Mouse (Mus musculus) heart, embryonic 14.5 days (tissue): ENCODE measurements at regions not wholly inside any gene's neighbourhood (a gene's known extent, or its start where the extent isn't known, plus 50 kb on each side); places are given as distances from the start of the nearest gene placed in this dataset.

Experiments
- ATAC-seq: fragments of 200-750 bp; cut with Nextera tagmentation; 2 replicates; pipeline ENCODE4 v1.8.0; 2017; ENCODE audit warnings: low read depth, moderate TSS enrichment; ENCODE audit not compliant: insufficient number of reproducible peaks, insufficient read depth, low FRiP score
- H3K27ac ChIP-seq, 2 experiments: fragments of 200-500 bp in 1 of 2; fragments of 300-500 bp in 1 of 2; sonication (generic) in 1 of 2; replicated peaks in 1 of 2; 2 replicates each; pipeline ENCODE4 v1.5.1; 2012 to 2014; ENCODE audit warnings: low read depth in 2 of 2, low read length in 2 of 2, control low read depth in 1 of 2, mild to moderate bottlenecking in 1 of 2, mixed read lengths in 1 of 2; ENCODE audit not compliant: control insufficient read depth in 1 of 2, insufficient read depth in 1 of 2
- H3K27me3 ChIP-seq: fragments of 300-500 bp; sonication (generic); 2 replicates; pipeline ENCODE4 v1.6.1; 2014; ENCODE audit warnings: mild to moderate bottlenecking, low read length, control low read depth; ENCODE audit not compliant: control insufficient read depth, insufficient read depth
- H3K36me3 ChIP-seq: fragments of 300-500 bp; sonication (generic); 2 replicates; pipeline ENCODE4 v1.6.1; 2014; ENCODE audit warnings: mild to moderate bottlenecking, control low read depth, low read length, mixed read lengths; ENCODE audit not compliant: control insufficient read depth, insufficient read depth
- H3K4me1 ChIP-seq, 2 experiments: fragments of 200-500 bp in 1 of 2; fragments of 300-500 bp in 1 of 2; sonication (generic) in 1 of 2; 2 replicates each; pipeline ENCODE4 v1.6.1; 2012 to 2014; ENCODE audit warnings: low read length in 2 of 2, control low read depth in 1 of 2, mixed read lengths in 1 of 2; ENCODE audit not compliant: control insufficient read depth in 2 of 2, insufficient read depth in 2 of 2
- H3K4me2 ChIP-seq: fragments of 300-500 bp; sonication (generic); 2 replicates; pipeline ENCODE4 v1.6.1; 2014; ENCODE audit warnings: mild to moderate bottlenecking, low read length
- H3K4me3 ChIP-seq, 2 experiments: fragments of 200-500 bp in 1 of 2; fragments of 300-500 bp in 1 of 2; sonication (generic) in 1 of 2; 2 replicates each; pipeline ENCODE4 v1.5.1; 2012 to 2014; ENCODE audit warnings: low read length in 2 of 2, mild to moderate bottlenecking in 2 of 2, control low read depth in 1 of 2, low read depth in 1 of 2, moderate library complexity in 1 of 2; ENCODE audit not compliant: control insufficient read depth in 1 of 2, insufficient read depth in 1 of 2
- H3K9ac ChIP-seq: fragments of 300-500 bp; sonication (generic); 2 replicates; pipeline ENCODE4 v1.6.1; 2014; ENCODE audit warnings: mild to moderate bottlenecking, low read length
- H3K9me3 ChIP-seq: fragments of 300-500 bp; sonication (generic); 2 replicates; pipeline ENCODE4 v1.6.1; 2016; ENCODE audit warnings: low read length, control low read depth; ENCODE audit not compliant: control insufficient read depth
- WGBS: fragments of 180-500 bp; shearing (Covaris S2); extraction: QIAGEN DNeasy Blood & Tissue Kit; methylation state at CpG from one replicate; pipeline ENCODE4 v1.1.7; 2014; 5-methylcytosine and 5-hydroxymethylcytosine counted together

- H3K4me1 ChIP-seq, result no peaks in the 10 kb centered on the region
- no peak overlapping the region for H3K4me3 ChIP-seq
- H3K27ac ChIP-seq, result no peak overlapping the region
- no peaks in the 10 kb centered on the region for H3K27me3 ChIP-seq
- ATAC-seq, result no peak
- no peaks in the 10 kb centered on the region for H3K9me3 ChIP-seq
- WGBS, result 76% methylated on average over 2 of the region's 2 CpGs
- H3K4me2 ChIP-seq, result no peak overlapping the region
- no peaks in the 10 kb centered on the region for H3K36me3 ChIP-seq
- H3K9ac ChIP-seq, result no peak overlapping the region
Measured at GRCm38 (mm10) chr13:31409123-31409513, 146.8 kb upstream of the Foxq1 start.

GRCm38 (mm10) chr13:31421556-31421955 is 134.4 kb upstream of the Foxq1 start:
- Histone ChIP-seq H3K9ac (no peak overlapping the region), H3K4me1 (no peaks in the 10 kb centered on the region), H3K4me2 (no peak overlapping the region), H3K27me3 (no peaks in the 10 kb centered on the region), H3K4me3 (no peak overlapping the region), H3K36me3 (no peaks in the 10 kb centered on the region), H3K27ac (no peak overlapping the region), H3K9me3 (no peaks in the 10 kb centered on the region)
- ATAC-seq, result no peak
- 89% methylated on average over 5 of the region's 5 CpGs for whole genome bisulfite sequencing

GRCm38 (mm10) chr13:31423599-31423998 is 132.3 kb upstream of the Foxq1 start:
- 84% methylated on average over 3 of the region's 3 CpGs for WGBS
- Histone ChIP-seq H3K27me3 (no peaks in the 10 kb centered on the region), H3K36me3 (no peaks in the 10 kb centered on the region), H3K9me3 (no peaks in the 10 kb centered on the region), H3K4me3 (no peak overlapping the region), H3K9ac (no peak overlapping the region), H3K4me2 (no peak overlapping the region), H3K27ac (no peak overlapping the region), H3K4me1 (no peaks in the 10 kb centered on the region)
- no peak for ATAC-seq

- no peaks in the 10 kb centered on the region for H3K27me3 ChIP-seq
- H3K36me3 ChIP-seq, result no peaks in the 10 kb centered on the region
- no peak for ATAC-seq
- no peak overlapping the region for H3K27ac ChIP-seq
- H3K9me3 ChIP-seq, result no peaks in the 10 kb centered on the region
- no peaks in the 10 kb centered on the region for H3K4me1 ChIP-seq
- WGBS, result 71% methylated on average over 7 of the region's 7 CpGs
- no peak overlapping the region for H3K4me2 ChIP-seq
- no peak overlapping the region for H3K9ac ChIP-seq
- H3K4me3 ChIP-seq, result no peak overlapping the region
Measured at GRCm38 (mm10) chr13:31425825-31426500, 130.0 kb upstream of the Foxq1 start.

GRCm38 (mm10) chr13:31436434-31436833 is 119.5 kb upstream of the Foxq1 start:
- Histone ChIP-seq H3K9ac (no peak overlapping the region), H3K27ac (no peak overlapping the region), H3K27me3 (no peaks in the 10 kb centered on the region), H3K4me2 (no peak overlapping the region), H3K4me3 (no peak overlapping the region), H3K4me1 (no peaks in the 10 kb centered on the region), H3K36me3 (no peaks in the 10 kb centered on the region), H3K9me3 (no peaks in the 10 kb centered on the region)
- no peak for ATAC-seq
- WGBS, result 81% methylated on average over 7 of the region's 7 CpGs

- Histone ChIP-seq H3K4me1 (no peaks in the 10 kb centered on the region), H3K9me3 (no peaks in the 10 kb centered on the region), H3K4me2 (no peak overlapping the region), H3K9ac (no peak overlapping the region), H3K4me3 (no peak overlapping the region), H3K27me3 (no peaks in the 10 kb centered on the region), H3K36me3 (no peaks in the 10 kb centered on the region), H3K27ac (no peak overlapping the region)
- 73% methylated on average over 9 of the region's 9 CpGs for WGBS
- no peak for ATAC-seq
Measured at GRCm38 (mm10) chr13:31439761-31440627, 115.9 kb upstream of the Foxq1 start.

- H3K4me1 ChIP-seq, result no peaks in the 10 kb centered on the region
Measured at GRCm38 (mm10) chr13:31458883-31459282, 97.1 kb upstream of the Foxq1 start.

More at GRCm38 (mm10) chr13:31458883-31459282, 97.1 kb upstream of the Foxq1 start:
- Histone ChIP-seq H3K4me2 (no peak overlapping the region), H3K9me3 (no peaks in the 10 kb centered on the region), H3K27ac (no peak overlapping the region), H3K9ac (no peak overlapping the region), H3K36me3 (no peaks in the 10 kb centered on the region), H3K4me3 (no peak overlapping the region), H3K27me3 (no peaks in the 10 kb centered on the region)
- WGBS, result 40% methylated on average over 2 of the region's 2 CpGs
- no peak for ATAC-seq
